Mouse (Mus musculus): ENCODE data around the gene Sipa1l1. TPM values are rescaled to one million over a fixed set of nuclear protein-coding genes. Genes with fewer than 3 reads are reported as not detected.

The Sipa1l1 gene
- polyA plus RNA-seq, 1 experiment: 38.0 TPM

DNA sequence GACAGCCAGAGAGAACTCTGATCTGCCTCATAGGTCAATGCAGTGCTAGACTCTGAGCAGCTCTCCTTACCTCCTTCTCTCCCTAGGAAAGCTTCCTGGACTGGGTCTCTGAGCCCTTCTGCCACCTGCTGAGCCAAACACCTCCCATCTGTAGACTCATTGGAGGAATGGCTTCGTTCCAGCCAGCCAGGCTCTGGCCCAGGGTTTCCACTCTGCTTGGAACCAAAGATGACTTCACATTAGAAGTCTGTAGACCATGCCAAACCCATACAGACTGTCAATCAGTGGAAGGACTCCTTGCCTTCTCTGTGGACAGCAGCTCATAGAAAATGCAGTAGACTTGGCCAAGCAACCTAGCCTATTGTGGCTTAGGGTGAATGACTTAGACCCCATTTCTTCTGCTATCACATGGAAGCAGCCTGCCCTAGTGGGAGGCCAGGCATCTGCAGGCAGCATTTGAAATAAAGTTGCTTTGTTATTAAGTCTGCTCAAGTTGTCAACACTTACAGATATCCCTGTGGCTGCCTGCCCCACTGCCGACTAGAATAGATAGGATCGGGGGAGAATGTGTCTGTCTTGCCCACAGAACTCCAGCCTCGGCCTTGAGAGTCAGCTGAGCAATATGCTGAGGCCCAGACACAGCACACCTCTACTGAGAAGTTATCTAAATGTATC, 246.7 kb downstream of the Sipa1l1 start:
- Histone ChIP-seq H3K4me3 (ENCODE audit: insufficient read depth, low read length) (no peak overlapping the region), H3K4me1 (ENCODE audit: control insufficient read depth, insufficient read depth, low read length) (peaks cover 8% of the 10 kb centered on the region), H3K27ac (ENCODE audit: insufficient read depth, low read length) (no peak overlapping the region)
- TF ChIP-seq CTCF (IDR thresholded peaks at IDR 0.05; ENCODE audit: borderline replicate concordance, insufficient read depth, low read length) (no peak), POLR2A (IDR thresholded peaks at IDR 0.05; ENCODE audit: low read depth, low read length) (no peak)

DNA sequence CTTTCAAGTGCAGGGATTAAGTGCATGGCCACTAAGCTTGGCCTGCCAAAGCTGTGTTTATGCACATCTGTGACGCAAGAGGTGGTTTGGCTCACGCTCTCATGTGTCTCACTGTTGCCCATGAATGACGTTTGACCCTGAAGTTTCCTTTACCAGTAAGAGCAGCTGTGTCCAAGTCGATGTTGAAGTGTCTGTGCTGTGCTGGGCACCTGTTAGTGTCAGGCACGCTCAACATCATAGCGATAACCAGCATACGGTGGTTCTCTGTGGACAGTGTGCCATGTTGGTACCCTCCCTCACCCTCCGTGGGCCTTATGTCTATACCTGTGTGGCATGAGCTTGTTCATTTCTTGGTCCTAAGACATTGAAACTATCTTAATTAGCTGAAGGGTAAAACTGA, 249.9 kb downstream of the Sipa1l1 start:
- TF ChIP-seq CTCF (IDR thresholded peaks at IDR 0.05; ENCODE audit: borderline replicate concordance, insufficient read depth, low read length) (no peak), POLR2A (IDR thresholded peaks at IDR 0.05; ENCODE audit: low read depth, low read length) (no peak)
- H3K4me3 ChIP-seq (ENCODE audit: insufficient read depth, low read length): no peak overlapping the region
- no peaks in the 10 kb centered on the region for H3K4me1 ChIP-seq (ENCODE audit: control insufficient read depth, insufficient read depth, low read length)
- no peak overlapping the region for H3K27ac ChIP-seq (ENCODE audit: insufficient read depth, low read length)

DNA sequence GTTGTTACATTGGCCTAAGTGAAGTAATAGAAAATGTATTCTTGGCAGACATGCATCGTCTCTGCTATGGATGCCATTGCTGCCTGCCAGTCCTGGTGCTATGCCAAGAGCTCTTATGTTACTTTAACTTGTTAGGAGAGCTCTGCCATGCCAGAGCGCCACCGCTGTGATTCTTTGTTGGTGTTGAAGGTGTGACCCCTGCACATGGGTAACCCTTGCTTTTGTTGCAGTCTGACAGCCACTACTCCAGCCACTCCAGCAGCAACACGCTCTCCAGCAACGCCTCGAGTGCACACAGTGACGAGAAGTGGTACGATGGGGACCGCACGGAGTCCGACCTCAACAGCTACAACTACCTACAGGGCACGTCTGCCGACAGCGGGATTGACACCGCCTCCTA, 255.7 kb downstream of the Sipa1l1 start:
- H3K4me3 ChIP-seq (ENCODE audit: insufficient read depth, low read length): no peak overlapping the region
- H3K4me1 ChIP-seq (ENCODE audit: control insufficient read depth, insufficient read depth, low read length): peaks cover 3% of the 10 kb centered on the region; the same call in 1 of the 2 replicates
- H3K27ac ChIP-seq (ENCODE audit: insufficient read depth, low read length): no peak overlapping the region
- TF ChIP-seq POLR2A (IDR thresholded peaks at IDR 0.05; ENCODE audit: low read depth, low read length): no peak
- TF ChIP-seq CTCF (IDR thresholded peaks at IDR 0.05; ENCODE audit: borderline replicate concordance, insufficient read depth, low read length): no peak

DNA sequence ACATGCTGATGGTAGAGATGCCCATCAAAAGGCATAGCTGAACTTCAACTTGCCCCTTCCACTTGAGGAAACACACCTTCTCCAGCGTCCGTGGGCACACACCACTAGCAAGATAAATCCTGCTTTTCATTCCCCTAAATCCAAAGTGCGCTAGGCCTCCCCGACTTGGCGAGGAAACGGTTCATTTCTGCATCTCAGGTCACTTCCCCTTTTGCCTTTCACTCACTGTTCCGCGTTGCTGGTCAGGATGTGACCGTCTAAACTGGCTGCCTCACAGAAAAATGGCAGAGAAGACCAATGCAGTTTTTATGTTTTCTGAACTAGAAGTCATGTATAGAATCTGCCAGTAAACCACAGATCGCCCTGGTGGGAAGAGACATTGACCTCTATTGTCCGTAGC, 256.7 kb downstream of the Sipa1l1 start:
- Histone ChIP-seq H3K4me1 (ENCODE audit: control insufficient read depth, insufficient read depth, low read length) (peaks cover 3% of the 10 kb centered on the region; the same call in 1 of the 2 replicates), H3K27ac (ENCODE audit: insufficient read depth, low read length) (no peak overlapping the region), H3K4me3 (ENCODE audit: insufficient read depth, low read length) (no peak overlapping the region)
- TF ChIP-seq POLR2A (IDR thresholded peaks at IDR 0.05; ENCODE audit: low read depth, low read length) (no peak), CTCF (IDR thresholded peaks at IDR 0.05; ENCODE audit: borderline replicate concordance, insufficient read depth, low read length) (no peak)

DNA sequence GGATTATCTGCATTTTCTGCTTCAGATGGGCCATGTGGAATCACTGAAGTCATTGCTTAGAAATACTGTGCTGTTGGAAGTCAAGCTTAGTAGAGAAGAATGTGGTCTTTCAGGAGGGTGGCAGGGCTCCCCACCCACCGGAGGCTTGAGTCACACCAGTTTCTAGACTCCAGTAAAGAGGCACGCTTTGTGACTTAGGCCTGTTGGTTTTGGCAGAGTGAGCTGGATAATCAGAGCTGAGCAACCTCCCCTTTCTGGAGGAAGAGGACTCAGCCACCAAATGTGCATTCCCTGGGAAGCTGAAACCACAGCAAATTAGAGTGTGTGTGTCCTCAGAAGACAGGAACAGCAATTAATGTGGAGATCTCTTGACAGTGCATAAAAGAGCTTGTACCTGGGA, 258.3 kb downstream of the Sipa1l1 start:
- peaks cover 3% of the 10 kb centered on the region; the same call in 1 of the 2 replicates for H3K4me1 ChIP-seq (ENCODE audit: control insufficient read depth, insufficient read depth, low read length)
- H3K4me3 ChIP-seq (ENCODE audit: insufficient read depth, low read length): no peak overlapping the region
- H3K27ac ChIP-seq (ENCODE audit: insufficient read depth, low read length): peak overlapping the region; percentile 43
- TF ChIP-seq POLR2A (IDR thresholded peaks at IDR 0.05; ENCODE audit: low read depth, low read length) (no peak), CTCF (IDR thresholded peaks at IDR 0.05; ENCODE audit: borderline replicate concordance, insufficient read depth, low read length) (no peak)

DNA sequence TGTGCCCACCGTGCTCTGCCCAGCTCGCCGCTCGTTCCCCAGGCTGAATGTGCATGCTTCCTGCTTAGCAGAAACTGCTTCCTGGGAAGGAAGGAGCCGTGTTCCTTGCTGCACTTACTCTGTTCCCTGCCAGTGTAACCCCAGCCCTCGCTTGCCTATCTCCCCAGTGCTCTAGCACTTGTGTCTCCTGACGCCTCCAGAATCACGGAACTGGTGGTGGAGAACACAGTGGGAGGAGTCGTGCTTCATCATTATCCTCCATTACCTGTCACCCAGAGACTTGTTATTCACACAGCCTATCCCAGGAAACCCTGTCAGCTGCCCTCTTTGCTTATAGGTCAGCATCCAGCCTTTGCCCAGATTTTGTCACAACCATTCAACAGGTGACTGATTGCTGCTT, 259.3 kb downstream of the Sipa1l1 start:
- no peak for TF ChIP-seq CTCF (IDR thresholded peaks at IDR 0.05; ENCODE audit: borderline replicate concordance, insufficient read depth, low read length)
- no peak for TF ChIP-seq POLR2A (IDR thresholded peaks at IDR 0.05; ENCODE audit: low read depth, low read length)
- H3K27ac ChIP-seq (ENCODE audit: insufficient read depth, low read length): no peak overlapping the region
- H3K4me1 ChIP-seq (ENCODE audit: control insufficient read depth, insufficient read depth, low read length): peaks cover 3% of the 10 kb centered on the region; the same call in 1 of the 2 replicates
- no peak overlapping the region for H3K4me3 ChIP-seq (ENCODE audit: insufficient read depth, low read length)

DNA sequence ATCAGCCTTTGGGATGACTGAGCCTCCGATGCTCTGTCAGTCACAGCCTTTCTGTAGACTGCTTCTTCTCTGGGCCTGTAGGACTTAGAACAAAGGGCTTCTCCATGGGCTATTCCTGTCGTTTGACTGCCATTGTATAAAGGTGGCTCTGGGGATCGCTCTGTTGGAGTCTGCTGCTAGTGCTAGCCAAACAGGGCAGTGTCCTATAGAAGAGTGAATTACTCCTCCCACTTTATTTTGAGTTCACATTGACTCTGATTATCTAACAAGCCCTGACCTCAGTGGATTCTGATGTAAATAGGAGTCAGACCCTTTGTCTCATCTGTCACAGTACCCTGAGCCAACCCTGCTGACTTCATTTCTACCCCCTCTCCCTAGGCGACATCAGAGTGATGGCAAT, 264.2 kb downstream of the Sipa1l1 start:
- TF ChIP-seq CTCF (IDR thresholded peaks at IDR 0.05; ENCODE audit: borderline replicate concordance, insufficient read depth, low read length): no peak
- no peak for TF ChIP-seq POLR2A (IDR thresholded peaks at IDR 0.05; ENCODE audit: low read depth, low read length)
- Histone ChIP-seq H3K27ac (ENCODE audit: insufficient read depth, low read length) (no peak overlapping the region), H3K4me3 (ENCODE audit: insufficient read depth, low read length) (no peak overlapping the region), H3K4me1 (ENCODE audit: control insufficient read depth, insufficient read depth, low read length) (no peaks in the 10 kb centered on the region)

DNA sequence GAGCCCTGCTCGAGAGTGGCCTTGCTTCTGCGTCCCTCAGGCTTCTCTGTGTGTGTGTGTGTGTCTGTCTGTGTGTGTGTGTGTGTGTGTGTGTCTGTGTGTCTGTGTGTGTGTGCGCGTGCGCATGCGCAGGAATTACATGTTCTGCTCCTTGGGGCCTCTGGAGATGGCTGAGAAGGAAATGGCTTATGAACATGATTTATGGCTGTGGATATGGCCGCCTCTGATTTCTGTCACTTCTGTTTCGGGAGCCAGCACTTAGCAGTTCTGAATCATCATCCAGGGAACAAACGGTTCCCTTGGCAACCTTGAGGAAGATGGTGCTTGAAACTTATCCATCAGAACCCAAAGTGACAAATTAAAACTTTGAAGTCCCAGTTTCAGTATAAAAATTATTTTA, 265.5 kb downstream of the Sipa1l1 start:
- Histone ChIP-seq H3K27ac (ENCODE audit: insufficient read depth, low read length) (no peak overlapping the region), H3K4me1 (ENCODE audit: control insufficient read depth, insufficient read depth, low read length) (no peaks in the 10 kb centered on the region), H3K4me3 (ENCODE audit: insufficient read depth, low read length) (no peak overlapping the region)
- no peak for TF ChIP-seq POLR2A (IDR thresholded peaks at IDR 0.05; ENCODE audit: low read depth, low read length)
- no peak for TF ChIP-seq CTCF (IDR thresholded peaks at IDR 0.05; ENCODE audit: borderline replicate concordance, insufficient read depth, low read length)

DNA sequence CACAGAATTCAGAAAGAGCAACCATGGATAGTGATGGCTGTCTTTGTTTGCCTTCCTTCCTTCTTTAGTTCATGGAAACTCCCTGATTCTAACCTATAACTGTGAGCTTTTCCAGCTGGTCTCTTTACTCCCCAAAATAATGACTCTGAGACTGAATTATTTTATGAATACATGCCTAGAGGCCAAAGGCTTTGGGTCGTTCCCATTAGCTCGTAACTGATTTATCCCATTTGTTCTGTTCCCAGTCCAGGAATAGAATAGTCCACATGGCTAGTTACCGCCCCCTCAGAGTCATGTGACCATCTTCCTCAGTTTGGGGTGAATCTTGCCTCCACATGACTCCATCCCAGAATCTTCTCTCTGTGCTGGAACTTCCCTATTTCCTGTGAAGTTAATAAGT, 272.4 kb downstream of the Sipa1l1 start:
- Histone ChIP-seq H3K4me3 (ENCODE audit: insufficient read depth, low read length) (no peak overlapping the region), H3K4me1 (ENCODE audit: control insufficient read depth, insufficient read depth, low read length) (peaks cover 3% of the 10 kb centered on the region; the same call in 1 of the 2 replicates), H3K27ac (ENCODE audit: insufficient read depth, low read length) (no peak overlapping the region)
- TF ChIP-seq POLR2A (IDR thresholded peaks at IDR 0.05; ENCODE audit: low read depth, low read length) (no peak), CTCF (IDR thresholded peaks at IDR 0.05; ENCODE audit: borderline replicate concordance, insufficient read depth, low read length) (no peak)

DNA sequence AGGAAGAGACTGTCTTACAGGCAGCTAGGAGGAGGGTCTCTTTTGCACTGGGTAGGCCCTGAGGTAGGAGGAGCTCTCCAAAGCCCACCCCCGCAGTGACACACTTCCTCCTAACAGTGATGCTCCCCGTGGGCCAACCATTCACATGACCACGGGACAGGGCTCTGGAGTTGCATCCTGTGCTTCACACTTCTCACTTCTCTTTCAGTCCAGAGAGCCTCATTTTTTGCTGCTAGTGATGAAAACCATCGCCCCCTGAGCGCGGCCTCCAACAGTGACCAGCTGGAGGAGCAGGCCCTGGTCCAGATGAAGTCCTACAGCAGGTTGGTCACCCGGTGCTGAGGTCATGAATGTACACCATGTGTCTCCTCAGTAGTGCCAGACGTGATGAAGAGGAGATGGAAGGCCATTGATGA, 277.5 kb downstream of the Sipa1l1 start:
- no peaks in the 10 kb centered on the region for H3K4me1 ChIP-seq (ENCODE audit: control insufficient read depth, insufficient read depth, low read length)
- no peak overlapping the region for H3K27ac ChIP-seq (ENCODE audit: insufficient read depth, low read length)
- TF ChIP-seq POLR2A (IDR thresholded peaks at IDR 0.05; ENCODE audit: low read depth, low read length) (no peak), CTCF (IDR thresholded peaks at IDR 0.05; ENCODE audit: borderline replicate concordance, insufficient read depth, low read length) (no peak)
- H3K4me3 ChIP-seq (ENCODE audit: insufficient read depth, low read length): no peak overlapping the region

All from embryonic fibroblast, embryonic 13.5 days (primary cell).